Mouse (Mus musculus) spleen, adult 18-20 months (tissue): ENCODE data around the gene Rp9.

Experiments used
- DNase-seq, 2 experiments: peaks; one replicate each; pipeline ENCODE4 v3.0.0; 2022; ENCODE audit warnings: mixed read lengths in 2 of 2

The Rp9 gene

GRCm38 (mm10) chr9:22469643-22470042 is at the start of gene Rp9:
TSS of gene Rp9 (minus strand) at chr9:22469743.
- DNase-seq, result no peak

- DNase-seq, result peak in 1 of 2 experiments; percentile 52
Observed at GRCm38 (mm10) chr9:22518394-22519041, 49.0 kb upstream of the Rp9 start.

- no peak for DNase-seq
Observed at GRCm38 (mm10) chr9:22515076-22515475, 45.5 kb upstream of the Rp9 start.

GRCm38 (mm10) chr9:22505574-22505973 is 36.0 kb upstream of the Rp9 start:
- DNase-seq, result no peak

- no peak for DNase-seq
Observed at GRCm38 (mm10) chr9:22503581-22503980, 34.0 kb upstream of the Rp9 start.

GRCm38 (mm10) chr9:22502972-22503371 is 33.4 kb upstream of the Rp9 start:
- DNase-seq, result no peak

GRCm38 (mm10) chr9:22497021-22497767 is 27.7 kb upstream of the Rp9 start:
- no peak for DNase-seq

GRCm38 (mm10) chr9:22495133-22495532 is 25.6 kb upstream of the Rp9 start:
- DNase-seq, result no peak

- no peak for DNase-seq
Observed at GRCm38 (mm10) chr9:22494203-22494807, 24.8 kb upstream of the Rp9 start.

- DNase-seq, result no peak
Observed at GRCm38 (mm10) chr9:22488963-22489362, 19.4 kb upstream of the Rp9 start.

GRCm38 (mm10) chr9:22486211-22486610 is 16.7 kb upstream of the Rp9 start:
- no peak for DNase-seq

GRCm38 (mm10) chr9:22484562-22485308 is 15.2 kb upstream of the Rp9 start:
- DNase-seq, result no peak

GRCm38 (mm10) chr9:22483866-22484561 is 14.5 kb upstream of the Rp9 start:
- no peak for DNase-seq

GRCm38 (mm10) chr9:22478946-22479345 is 9.4 kb upstream of the Rp9 start:
- DNase-seq, result no peak

GRCm38 (mm10) chr9:22476265-22476664 is 6.7 kb upstream of the Rp9 start:
- DNase-seq, result no peak

GRCm38 (mm10) chr9:22475424-22475868 is 5.9 kb upstream of the Rp9 start, which contains the start of gene Bbs9:
TSS of gene Bbs9 (plus strand) at chr9:22475715.
- DNase-seq, result peak; percentile 87 to 92

- no peak for DNase-seq
Observed at GRCm38 (mm10) chr9:22468899-22469259, 664 bp downstream of the Rp9 start.

GRCm38 (mm10) chr9:22468170-22468898 is 1.2 kb downstream of the Rp9 start:
- peak; percentile 53 to 68 for DNase-seq

- peak in 1 of 2 experiments; percentile 34 for DNase-seq
Observed at GRCm38 (mm10) chr9:22467371-22468169, 2.0 kb downstream of the Rp9 start.

- no peak for DNase-seq
Observed at GRCm38 (mm10) chr9:22466212-22466611, 3.3 kb downstream of the Rp9 start.

- DNase-seq, result no peak
Observed at GRCm38 (mm10) chr9:22461946-22462345, 7.6 kb downstream of the Rp9 start.
